Mouse (Mus musculus) adrenal gland, adult 8-10 months (tissue): Measurements from ENCODE around the gene Crat. TPM values are rescaled to one million over a fixed set of nuclear protein-coding genes. Genes with fewer than 3 reads are reported as not detected.

ENCODE experiments used
- DNase-seq: peaks from one replicate; pipeline ENCODE4 v3.0.0; 2022
- microRNA-seq, 2 experiments: library from miRNA; unstranded; fragments of <30 nt; microRNA quantifications; one replicate each; pipeline ENCODE4 v1.2.0; 2022
- total RNA-seq, 4 experiments: library from RNA; stranded (reverse); gene quantifications; 2 replicates each; pipeline ENCODE4 v1.2.4; 2022

The Crat gene
- total RNA-seq, 4 experiments from 2014 or later: 59.0 to 122 (median 95.3) TPM

DNA sequence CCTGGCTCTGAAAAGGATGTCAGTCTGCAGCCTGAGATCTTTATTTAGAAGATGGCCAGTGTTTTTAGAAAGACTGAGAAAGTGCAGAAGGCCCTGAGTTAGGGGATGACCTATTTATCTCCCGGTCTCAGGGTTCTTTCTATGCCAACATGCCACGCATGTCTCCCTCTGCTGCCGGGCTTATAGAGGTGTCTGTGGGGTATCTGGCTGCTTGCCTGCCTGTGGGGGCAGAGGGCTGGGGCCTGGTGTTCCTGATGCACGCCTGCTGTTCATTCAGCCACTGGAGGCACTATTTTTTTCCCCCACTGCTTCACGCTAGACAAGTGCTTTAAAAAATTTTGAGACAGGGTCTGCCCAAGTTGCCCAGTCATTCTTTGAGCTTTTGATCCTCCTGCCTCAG is 49.4 kb downstream of the Crat start:
- DNase-seq: no peak

DNA sequence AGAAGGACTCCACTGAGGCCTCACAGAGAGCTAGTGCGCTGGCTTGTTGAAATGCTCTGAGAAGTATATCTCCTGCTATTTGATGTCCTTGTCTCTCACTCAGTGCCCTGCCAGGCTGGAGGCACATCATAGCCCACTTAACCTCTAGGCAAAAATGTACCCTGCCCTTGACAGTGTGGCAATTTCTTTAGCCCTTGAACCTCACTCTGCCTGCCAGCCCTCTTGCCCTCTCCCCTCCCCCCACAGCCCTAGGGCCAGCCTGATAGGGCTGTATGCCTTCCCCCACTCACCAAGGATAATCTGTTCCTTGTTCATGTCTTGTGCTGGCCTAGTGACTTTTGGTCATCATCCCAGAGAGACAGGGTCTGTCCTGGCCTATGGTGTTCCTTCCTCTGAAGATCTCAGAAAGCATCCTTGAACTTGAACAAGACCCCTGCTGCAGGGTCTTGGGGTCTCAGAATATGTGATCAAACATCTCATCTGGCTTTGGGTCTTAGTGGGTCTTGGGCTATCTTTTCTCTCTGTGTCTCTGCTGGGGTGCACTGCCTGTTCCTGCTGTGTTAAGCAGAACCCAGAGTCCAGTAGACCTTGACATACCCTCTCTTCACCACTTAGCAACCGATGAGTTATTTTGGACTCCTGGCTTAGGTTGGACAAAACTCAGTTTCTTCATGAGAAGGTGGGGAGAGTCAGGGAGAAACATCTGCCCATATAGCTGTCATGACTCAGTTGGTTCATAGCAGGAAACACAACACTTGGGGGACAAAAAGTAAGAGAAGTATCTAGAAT is 50.1 kb downstream of the Crat start:
- no peak for DNase-seq

DNA sequence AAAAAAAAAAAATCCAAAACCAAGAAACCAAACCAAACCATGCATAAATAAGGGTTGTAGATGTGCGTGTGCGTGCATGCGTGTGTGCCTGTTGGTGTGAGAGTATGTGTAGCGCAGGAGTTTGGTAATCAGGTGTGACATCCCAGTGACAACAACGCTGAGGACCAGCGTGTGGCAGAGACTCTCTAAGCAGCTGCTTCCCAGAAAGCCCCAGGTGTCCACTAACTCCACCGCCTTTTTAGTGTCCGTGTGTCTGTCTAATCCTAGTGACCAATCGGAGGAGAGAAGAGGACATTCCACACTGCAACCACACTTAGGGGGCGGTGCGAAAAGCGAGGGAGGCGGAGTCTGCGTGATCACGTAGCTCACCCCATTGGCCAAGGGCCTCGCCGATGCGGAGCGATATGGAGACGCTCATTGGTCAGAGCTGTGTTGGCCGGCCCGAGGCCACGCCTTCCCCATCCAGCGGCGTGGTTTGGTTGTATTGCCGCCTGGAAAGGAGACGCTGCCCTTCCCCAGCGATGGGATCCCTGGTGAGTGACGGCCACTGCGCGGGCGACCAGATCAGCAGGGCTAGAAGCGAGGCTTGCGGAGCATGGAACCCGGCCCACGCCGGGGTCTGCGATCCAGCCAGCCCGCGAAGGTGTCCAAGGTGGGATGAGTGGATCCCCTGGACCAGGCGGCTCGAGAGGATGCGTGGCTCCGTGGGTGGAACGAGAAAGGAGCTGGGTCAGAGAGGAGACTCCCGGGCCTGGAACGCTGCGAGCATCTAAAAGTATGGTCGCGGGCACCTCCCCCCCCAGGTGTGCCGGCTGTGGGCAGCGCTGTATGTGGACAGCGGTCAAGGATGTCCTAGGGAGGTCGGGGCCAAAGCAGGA is 51.6 kb downstream of the Crat start, which contains the start of gene Miga2:
Miga2 (plus strand) TSS at position 461 of the 878 bp plus-strand sequence.
- peak; percentile 100 for DNase-seq

- no peak for DNase-seq
These were observed 52.7 kb downstream of the Crat start for GRCm38 (mm10) chr2:30362865-30363264.

GRCm38 (mm10) chr2:30360626-30361025 is 55.0 kb downstream of the Crat start:
- DNase-seq: no peak

GRCm38 (mm10) chr2:30358533-30359531 is 56.8 kb downstream of the Crat start, which contains the start of gene Sh3glb2:
Gene Sh3glb2, minus strand, starts transcription at chr2:30359337.
- DNase-seq: peak; percentile 62

- DNase-seq: no peak
These were observed 57.8 kb downstream of the Crat start for GRCm38 (mm10) chr2:30357552-30358510.

GRCm38 (mm10) chr2:30356906-30357305 is 58.7 kb downstream of the Crat start:
- DNase-seq: no peak

DNA sequence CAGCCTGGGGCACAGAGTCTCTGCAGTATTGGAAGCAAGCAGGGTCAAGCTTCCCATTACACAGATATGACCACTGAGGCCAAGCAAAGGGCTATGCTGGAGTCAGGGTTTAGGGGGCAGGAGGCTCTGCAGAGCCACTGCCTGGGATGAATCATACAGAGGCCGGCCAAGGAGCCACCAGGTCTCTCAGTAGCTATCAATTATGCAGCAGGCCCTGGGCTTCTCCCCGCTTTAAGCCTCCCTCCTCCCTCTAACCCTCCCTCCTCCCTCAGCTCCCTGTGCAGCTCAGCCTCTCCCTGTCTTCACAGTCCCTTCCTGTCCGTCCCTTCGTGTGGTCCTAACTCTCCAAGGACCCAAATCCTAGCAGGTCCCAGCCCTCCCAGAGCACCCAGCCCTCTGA is 59.3 kb downstream of the Crat start:
- DNase-seq: no peak

GRCm38 (mm10) chr2:30355861-30356260 is 59.8 kb downstream of the Crat start:
- DNase-seq: no peak

DNA sequence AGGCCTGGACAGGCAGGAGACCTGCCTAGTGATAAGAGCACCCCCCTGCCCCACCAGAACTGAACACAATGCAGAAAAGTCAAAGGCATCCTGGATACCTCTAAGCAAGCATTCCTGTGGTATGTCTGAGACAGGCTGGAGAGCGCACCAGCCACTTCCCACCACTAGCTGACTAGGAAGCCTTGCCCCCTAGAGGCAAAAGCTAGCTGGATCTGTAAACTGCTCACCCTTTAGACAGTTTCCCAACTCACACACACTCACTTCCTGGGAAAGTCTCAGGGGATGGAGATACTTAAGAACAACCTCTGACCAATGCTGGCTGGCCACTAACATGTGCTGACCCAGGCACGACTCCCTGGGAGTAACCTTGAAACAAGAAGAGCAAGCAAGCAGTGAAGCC is 64.5 kb downstream of the Crat start:
- DNase-seq: no peak

Small RNA genes lying within 50 kb of the gene (microRNA-seq; reads per million reads assigned to microRNA genes)
- gene Gm47292: 0 reads per million in 2 experiments

Other genes starting within 250 kb of the Crat start
- 10 to 100 TPM; 21.9 to 43.0 (median 31.0) TPM for gene Endog, start 244.3 kb downstream of the Crat start, total RNA-seq
- gene Spout1, start 237.4 kb downstream of the Crat start, total RNA-seq: 10 to 100 TPM; 22.9 to 28.7 (median 28.4) TPM
- 10 to 100 TPM; 21.3 to 27.4 (median 22.8) TPM for gene Kyat1, start 210.0 kb downstream of the Crat start, total RNA-seq
- gene Lrrc8a, start 178.1 kb downstream of the Crat start, total RNA-seq: 10 to 100 TPM; 54.6 to 63.0 (median 57.8) TPM
- 1 to 10 TPM in 3 of 4 experiments, under 1 TPM in 1; 0.58 to 5.3 (median 2.8) TPM for gene Gm28035, start 175.2 kb downstream of the Crat start, total RNA-seq
- 10 to 100 TPM; 12.0 to 20.7 (median 15.4) TPM for gene Phyhd1, start 149.6 kb downstream of the Crat start, total RNA-seq
- not detected for gene Gm28038, start 134.8 kb downstream of the Crat start, total RNA-seq
- 10 to 100 TPM; 31.2 to 42.7 (median 37.6) TPM for gene Dolk, start 129.5 kb downstream of the Crat start, total RNA-seq
- 10 to 100 TPM; 28.2 to 33.6 (median 30.2) TPM for gene Nup188, start 129.4 kb downstream of the Crat start, total RNA-seq
- 100 to 1,000 TPM in 2 of 4 experiments, 10 to 100 TPM in 2; 85.4 to 115 (median 101) TPM for gene Sh3glb2, start 56.5 kb downstream of the Crat start, total RNA-seq
- gene Miga2, start 51.6 kb downstream of the Crat start, total RNA-seq: 100 to 1,000 TPM in 1 of 4 experiments, 10 to 100 TPM in 3; 80.6 to 104 (median 91.1) TPM
- gene Dolpp1, start 23.6 kb downstream of the Crat start, total RNA-seq: 10 to 100 TPM; 18.0 to 24.2 (median 19.8) TPM
- gene Ptpa, start 226 bp upstream of the Crat start, total RNA-seq: 100 to 1,000 TPM; 135 to 153 (median 141) TPM
- 1 to 10 TPM; 3.8 to 7.7 (median 6.8) TPM for gene Ier5l, start 58.4 kb upstream of the Crat start, total RNA-seq
- gene Cstad, start 179.2 kb upstream of the Crat start, total RNA-seq: 1 to 10 TPM in 3 of 4 experiments, under 1 TPM in 1; 0.81 to 7.0 (median 4.1) TPM